ENCODE assay signal across 18 mouse cellular contexts in genomic region chr9:96538916-96539315, GRCm38 (mm10). TPM values are rescaled to one million over a fixed set of nuclear protein-coding genes. Genes with fewer than 3 reads are reported as not detected.
A peak's percentile ranks its signal among the peaks of the same experiment; 100 is the strongest.
DNase-seq lines count a peak whose midpoint lies in the region; ATAC-seq and TF ChIP-seq lines count a peak whose summit lies in the region.
"Had no signal": no experiment of that assay in that cellular context is flagged by ENCODE, and none has a peak within 500 bp of the region (broad histone marks: within the 10 kb centered on the region; RNA-seq: fewer than 3 reads in every experiment).

No protein-coding gene starts in this region.

- TF ChIP-seq CTCF in lung, adult 2 months (IDR thresholded peaks at IDR 0.05; ENCODE audit: insufficient read depth, low read length): no peak

- no peak for TF ChIP-seq POLR2A in lung, adult 2 months (IDR thresholded peaks at IDR 0.05; ENCODE audit: borderline replicate concordance, extremely low read depth, low read depth, low read length)

- intact Hi-C loops in heart, postnatal 14 days (cut with DNase I): no loop called here

- no peak overlapping the region for H3K4me3 ChIP-seq in lung, adult 2 months (replicated peaks; ENCODE audit: extremely low read depth, low read depth, low read length)
- H3K4me3 ChIP-seq: embryonic facial prominence, embryonic 12.5 days; heart, adult 2 months; neural tube, embryonic 13.5 days had no signal

- H3K4me1 ChIP-seq in lung, adult 2 months (ENCODE audit: control insufficient read depth, insufficient read depth, low read length): peaks cover 10% of the 10 kb centered on the region

- DNase-seq in heart, adult 11 months: peak; percentile 78
- no peak for DNase-seq in heart, postnatal 14 days
- peak; percentile 27 to 47 for DNase-seq in lung, adult 18-20 months
- no peak for DNase-seq in lung, adult 2 months
- peak; percentile 58 for DNase-seq in lung, postnatal 36 days
- DNase-seq: cerebellum, postnatal 25 days; heart, adult 2 months; kidney, adult 18-20 months; retina, postnatal 1 day had no signal

- 0 out of 2 replicates have a peak, but pooled peaks have one; percentile 42 for ATAC-seq in common myeloid progenitor, adult 5-6 weeks (replicated peaks; ENCODE audit: low read depth, poor library complexity, severe bottlenecking)
- no peak for ATAC-seq in megakaryocyte progenitor cell, adult 5-6 weeks (replicated peaks; ENCODE audit: poor library complexity)
- no peak for ATAC-seq in monocyte, adult 5-6 weeks (replicated peaks; ENCODE audit: insufficient number of reproducible peaks, low FRiP score, low TSS enrichment, poor library complexity, severe bottlenecking)

- 45% methylated on average over 10 of the region's 10 CpGs for WGBS in lung, adult 2 months

RNA-seq across cellular contexts. Expression of gene Gm28729, which starts 13.9 kb away (rescaled TPM):
- not detected for total RNA-seq in heart, postnatal 14 days (2021)
- 2.2 and 2.8 TPM in 2 replicates for polyA plus RNA-seq in lung, adult 2 months (2012; rRNA removed)
- total RNA-seq in common myeloid progenitor, adult 5-6 weeks (2017): not detected in 2 replicates
- not detected in 2 replicates for total RNA-seq in megakaryocyte progenitor cell, adult 5-6 weeks (2015)
- 0.24 TPM in 1 of 2 replicates, not detected in the other for total RNA-seq in megakaryocyte progenitor cell, adult 5-6 weeks (2017)
- not detected in 3 replicates for total RNA-seq in monocyte, adult 5-6 weeks (2017)
- total RNA-seq: heart, adult 2 months; heart, postnatal 10 days; MEL had no signal
- polyA plus RNA-seq: embryonic facial prominence, embryonic 12.5 days; heart, adult 2 months; neural tube, embryonic 13.5 days; stomach, embryonic 14.5 days; thymus, postnatal 0 days had no signal

Comparison
In these comparisons a context has a peak if more than half of its experiments do, and no peak if none do; other contexts are left out.
1. DNase-seq: peak in heart, adult 11 months (single experiment), lung, adult 18-20 months (2 of 2) and lung, postnatal 36 days (single experiment); none in heart, postnatal 14 days (0 of 2) and lung, adult 2 months (single experiment).